Mouse (Mus musculus) MEL (cell line): ENCODE measurements around the gene Gm21891. TPM values are rescaled to one million over a fixed set of nuclear protein-coding genes. Genes with fewer than 3 reads are reported as not detected.
"Not testable (repeated sequence)": the region's sequence is repeated elsewhere in the genome, so short reads cannot be mapped to it uniquely, and the experiment has no call there.

ENCODE experiments used
- DNase-seq: peaks from one replicate; pipeline ENCODE4 v3.0.0; 2011; ENCODE audit warnings: low read depth, low spot score
- H3K27ac ChIP-seq: 2 replicates; pipeline ENCODE4 v1.5.1; 2012; ENCODE audit warnings: low read depth, mild to moderate bottlenecking, control low read depth, low read length, moderate library complexity; ENCODE audit not compliant: control insufficient read depth
- H3K27me3 ChIP-seq, 2 experiments: fragments of 150-350 bp in 1 of 2; sonication (generic) in 1 of 2; 2 replicates each; pipeline ENCODE4 v1.6.1; 2012; ENCODE audit warnings: low read length in 2 of 2, mild to moderate bottlenecking in 2 of 2, improper control_type of control experiment in 1 of 2, moderate library complexity in 1 of 2; ENCODE audit not compliant: insufficient read depth in 2 of 2, control insufficient read depth in 1 of 2
- H3K36me3 ChIP-seq, 2 experiments: 2 replicates each; pipeline ENCODE4 v1.6.1; 2012 to 2014; ENCODE audit warnings: low read length in 2 of 2, improper control_type of control experiment in 1 of 2, inconsistent platforms in 1 of 2, mild to moderate bottlenecking in 1 of 2; ENCODE audit not compliant: insufficient read depth in 2 of 2, control insufficient read depth in 1 of 2
- H3K4me1 ChIP-seq, 2 experiments: fragments of 150-350 bp in 1 of 2; sonication (generic) in 1 of 2; 2 replicates each; pipeline ENCODE4 v1.6.1; 2012; ENCODE audit warnings: low read length in 2 of 2, improper control_type of control experiment in 1 of 2, mild to moderate bottlenecking in 1 of 2; ENCODE audit not compliant: insufficient read depth in 2 of 2, control insufficient read depth in 1 of 2
- H3K4me3 ChIP-seq, 2 experiments: fragments of 150-350 bp in 1 of 2; sonication (generic) in 1 of 2; 2 replicates each; pipeline ENCODE4 v1.5.1; 2012; ENCODE audit warnings: low read depth in 2 of 2, low read length in 2 of 2, mild to moderate bottlenecking in 2 of 2, moderate library complexity in 2 of 2, control low read depth in 1 of 2, improper control_type of control experiment in 1 of 2; ENCODE audit not compliant: control insufficient read depth in 1 of 2, insufficient read depth in 1 of 2
- H3K79me2 ChIP-seq: 2 replicates; pipeline ENCODE4 v1.6.1; 2012; ENCODE audit warnings: mild to moderate bottlenecking, low read length, moderate library complexity; ENCODE audit not compliant: control insufficient read depth, poor library complexity, insufficient read depth
- H3K9ac ChIP-seq: 2 replicates; pipeline ENCODE4 v1.6.1; 2012; ENCODE audit warnings: low read depth, mild to moderate bottlenecking, control low read depth, low read length, moderate library complexity; ENCODE audit not compliant: control insufficient read depth, poor library complexity, severe bottlenecking
- H3K9me3 ChIP-seq: fragments of 150-350 bp; sonication (generic); replicated peaks from 2 replicates; pipeline ENCODE4 v1.6.1; 2012; ENCODE audit warnings: mild to moderate bottlenecking, low read length, improper control_type of control experiment, moderate library complexity; ENCODE audit not compliant: insufficient read depth
- polyA plus RNA-seq, 2 experiments: library from polyadenylated mRNA; stranded (reverse) in 1 of 2; unstranded in 1 of 2; fragments of >175 nt in 1 of 2; fragments of >200 nt in 1 of 2; gene quantifications; 2 replicates each; pipeline versions ENCODE4 v1.2.1 to v1.2.4; 2012; ENCODE audit warnings: low replicate concordance in 2 of 2, low read depth in 1 of 2; ENCODE audit not compliant: insufficient read length in 2 of 2, insufficient read depth in 1 of 2, missing spikeins in 1 of 2
- total RNA-seq: library from RNA; depleted of rRNA; stranded (reverse); fragments of 300-350 nt; gene quantifications from 2 replicates; pipeline ENCODE4 v1.2.3, GENCODE M21; 2012; rRNA removed

Gene Gm21891
- not detected in 2 replicates for total RNA-seq
- not detected for polyA plus RNA-seq

DNA sequence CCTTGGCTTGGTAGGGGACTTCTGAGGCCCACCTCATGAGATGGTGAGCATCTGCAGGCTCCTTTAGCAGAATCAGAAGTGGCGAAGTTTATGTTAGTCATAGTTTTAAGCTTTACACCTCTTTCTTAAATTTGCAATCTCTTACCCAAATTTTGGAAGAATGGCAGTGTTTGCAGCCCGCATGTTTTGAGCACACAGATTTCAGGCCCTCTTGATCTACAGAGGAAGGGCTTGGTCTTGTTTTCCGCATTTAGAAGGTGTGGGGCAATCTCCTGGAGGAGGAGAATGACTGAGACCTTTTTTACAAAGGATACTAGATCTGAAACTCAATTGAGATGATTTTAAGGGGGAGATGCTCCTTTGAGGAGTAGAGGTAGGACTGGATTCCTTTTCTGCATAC is at the start of gene Gm21891:
TSS of gene Gm21891 (minus strand) at position 101 of the 400 bp plus-strand sequence.
- H3K9ac ChIP-seq, H3K27me3 ChIP-seq, H3K4me1 ChIP-seq, H3K4me3 ChIP-seq, H3K36me3 ChIP-seq, DNase-seq, H3K9me3 ChIP-seq, H3K27ac ChIP-seq, H3K79me2 ChIP-seq: not testable (repeated sequence)

DNA sequence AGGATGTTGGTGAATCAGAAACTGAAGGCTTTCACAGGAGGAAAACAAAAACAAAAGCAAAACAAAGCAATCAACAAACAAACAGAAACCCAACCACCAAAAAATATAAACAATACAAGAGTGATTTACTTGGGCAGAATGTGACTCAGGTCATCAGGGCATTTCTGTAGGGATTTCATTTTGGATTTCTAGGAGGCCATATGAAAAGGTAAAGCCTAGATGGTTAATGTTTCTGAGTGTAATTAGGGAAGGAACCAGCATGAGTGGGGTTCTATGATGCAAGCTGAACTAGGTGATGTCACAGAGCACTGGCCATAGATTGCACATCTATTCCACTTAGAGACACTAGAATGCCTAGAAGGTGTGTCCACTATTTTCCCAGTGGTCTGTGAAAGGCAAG is 28.4 kb upstream of the Gm21891 start, which contains the start of gene Gm21425:
TSS of gene Gm21425 (plus strand) at position 301 of the 400 bp plus-strand sequence.
- not testable (repeated sequence) for H3K36me3 ChIP-seq, H3K4me3 ChIP-seq, H3K27me3 ChIP-seq, H3K27ac ChIP-seq, H3K4me1 ChIP-seq, H3K9ac ChIP-seq, H3K79me2 ChIP-seq, DNase-seq, H3K9me3 ChIP-seq

Other genes starting within 250 kb of the Gm21891 start
- not detected in 2 replicates for gene Gm20807, start 90.6 kb downstream of the Gm21891 start, total RNA-seq
- not detected for gene Gm20807, start 90.6 kb downstream of the Gm21891 start, polyA plus RNA-seq
- gene Gm21425, start 28.5 kb upstream of the Gm21891 start, total RNA-seq: not detected in 2 replicates
- gene Gm21425, start 28.5 kb upstream of the Gm21891 start, polyA plus RNA-seq: not detected
- not detected in 2 replicates for gene Gm21828, start 90.4 kb upstream of the Gm21891 start, total RNA-seq
- gene Gm21828, start 90.4 kb upstream of the Gm21891 start, polyA plus RNA-seq: not detected
- not detected in 2 replicates for gene Gm21440, start 118.9 kb upstream of the Gm21891 start, total RNA-seq
- not detected for gene Gm21440, start 118.9 kb upstream of the Gm21891 start, polyA plus RNA-seq
- gene Gm21454, start 119.0 kb upstream of the Gm21891 start, total RNA-seq: not detected in 2 replicates
- not detected for gene Gm21454, start 119.0 kb upstream of the Gm21891 start, polyA plus RNA-seq
- not detected in 2 replicates for gene Gm21725, start 215.6 kb upstream of the Gm21891 start, total RNA-seq
- gene Gm21725, start 215.6 kb upstream of the Gm21891 start, polyA plus RNA-seq: not detected